Mouse (Mus musculus) spleen, adult 2 months (tissue): ENCODE results near the gene Ms4a14. TPM values are rescaled to one million over a fixed set of nuclear protein-coding genes. Genes with fewer than 3 reads are reported as not detected.
"Not testable (repeated sequence)": the region's sequence is repeated elsewhere in the genome, so short reads cannot be mapped to it uniquely, and the experiment has no call there.

Source experiments
- DNase-seq, 2 experiments: peaks; one replicate each; pipeline versions ENCODE4 v3.0.0 to v3.0.0-alpha.2; 2012 to 2021; ENCODE audit warnings: low spot score in 2 of 2, low read depth in 1 of 2
- H3K27ac ChIP-seq: fragments of 200-500 bp; 2 replicates; pipeline ENCODE4 v1.5.1; 2012; ENCODE audit warnings: low read length, inconsistent platforms; ENCODE audit not compliant: insufficient read depth
- H3K27me3 ChIP-seq: fragments of 200-500 bp; 2 replicates; pipeline ENCODE4 v1.6.1; 2012; ENCODE audit warnings: mild to moderate bottlenecking, moderate library complexity, low read length, inconsistent platforms; ENCODE audit not compliant: control insufficient read depth, insufficient read depth
- H3K36me3 ChIP-seq: fragments of 200-500 bp; 2 replicates; pipeline ENCODE4 v1.6.1; 2012; ENCODE audit warnings: mild to moderate bottlenecking, low read length, inconsistent platforms; ENCODE audit not compliant: control insufficient read depth, insufficient read depth
- H3K4me1 ChIP-seq: fragments of 200-500 bp; 2 replicates; pipeline ENCODE4 v1.6.1; 2011; ENCODE audit warnings: inconsistent platforms; ENCODE audit not compliant: control insufficient read depth, insufficient read depth, insufficient read length
- H3K4me3 ChIP-seq: fragments of 200-500 bp; 2 replicates; pipeline ENCODE4 v1.5.1; 2011; ENCODE audit warnings: mild to moderate bottlenecking, inconsistent platforms; ENCODE audit not compliant: insufficient read depth, insufficient read length; ENCODE audit errors: extremely low read depth
- CTCF ChIP-seq: fragments of 200-500 bp; IDR thresholded peaks from 2 replicates; pipeline ENCODE4 v1.5.1; 2011; ENCODE audit warnings: mild to moderate bottlenecking, inconsistent platforms; ENCODE audit not compliant: insufficient read depth, insufficient read length, insufficient replicate concordance; ENCODE audit errors: extremely low read depth
- POLR2A ChIP-seq: fragments of 200-500 bp; IDR thresholded peaks from 2 replicates; pipeline ENCODE4 v1.6.1; 2011; ENCODE audit warnings: low read depth, low read length, inconsistent platforms
- WGBS: fragments of 180-500 bp; shearing (Covaris S2); methylation state at CpG from one replicate; pipeline ENCODE4 v1.1.7; 2018; 5-methylcytosine and 5-hydroxymethylcytosine counted together
- polyA plus RNA-seq: library from polyadenylated mRNA; depleted of rRNA; stranded (reverse); fragments of >200 nt; gene quantifications from 2 replicates; pipeline ENCODE4 v1.2.3, GENCODE M21; 2012

Ms4a14 gene
- polyA plus RNA-seq, 1 experiment = 0.48 TPM

GRCm38 (mm10) chr19:11343147-11343546 lies 28.9 kb upstream of the Ms4a14 start:
- Histone ChIP-seq H3K27ac (no peak overlapping the region; the same call in 1 of the 2 replicates), H3K36me3 (no peaks in the 10 kb centered on the region), H3K27me3 (no peaks in the 10 kb centered on the region), H3K4me1 (no peaks in the 10 kb centered on the region), H3K4me3 (no peak overlapping the region)
- no peak for TF ChIP-seq POLR2A
- TF ChIP-seq CTCF = no peak
- no peak for DNase-seq

- DNase-seq = peak; percentile 26 to 34
- Histone ChIP-seq H3K27ac (peak within 1 kb of the TSS; percentile 11; the same call in 1 of the 2 replicates), H3K4me3 (no peak within 1 kb of the TSS), H3K27me3 (no peaks in the 10 kb centered on the region), H3K36me3 (no peaks in the 10 kb centered on the region), H3K4me1 (peaks cover 3% of the 10 kb centered on the region; the same call in 1 of the 2 replicates)
- 12% methylated on average over 6 of the region's 6 CpGs for WGBS
- TF ChIP-seq CTCF (no peak), POLR2A (no peak)
These were observed 21.7 kb upstream of the Ms4a14 start, which contains the start of gene Ms4a7 for GRCm38 (mm10) chr19:11335932-11336331. Gene Ms4a7 (minus strand): TSS chr19:11336146.

- Histone ChIP-seq H3K4me1 (peaks cover 4% of the 10 kb centered on the region; the same call in 1 of the 2 replicates), H3K4me3 (no peak overlapping the region), H3K27me3 (no peaks in the 10 kb centered on the region), H3K27ac (no peak overlapping the region), H3K36me3 (no peaks in the 10 kb centered on the region)
- no peak for DNase-seq
- 50% methylated on average over 1 of the region's 1 CpGs for WGBS
- TF ChIP-seq POLR2A (no peak), CTCF (no peak)
These were observed 6.9 kb upstream of the Ms4a14 start for GRCm38 (mm10) chr19:11321123-11321522.

- H3K27ac ChIP-seq = no peak overlapping the region
- H3K36me3 ChIP-seq = no peaks in the 10 kb centered on the region
- H3K4me1 ChIP-seq = peaks cover 2% of the 10 kb centered on the region
- H3K4me3 ChIP-seq = no peak overlapping the region
- 85% methylated on average over 4 of the region's 4 CpGs for WGBS
- TF ChIP-seq POLR2A (no peak), CTCF (no peak)
- no peaks in the 10 kb centered on the region for H3K27me3 ChIP-seq
- DNase-seq = no peak
These were observed 2.5 kb upstream of the Ms4a14 start for GRCm38 (mm10) chr19:11316786-11317185.

GRCm38 (mm10) chr19:11308888-11309287 lies 5.4 kb downstream of the Ms4a14 start:
- Histone ChIP-seq H3K27ac (no peak overlapping the region), H3K27me3 (no peaks in the 10 kb centered on the region), H3K36me3 (no peaks in the 10 kb centered on the region), H3K4me3 (no peak overlapping the region), H3K4me1 (no peaks in the 10 kb centered on the region)
- no peak for TF ChIP-seq POLR2A
- no peak for TF ChIP-seq CTCF
- no peak for DNase-seq

- not testable (repeated sequence) for H3K27me3 ChIP-seq, H3K27ac ChIP-seq, DNase-seq, H3K4me1 ChIP-seq, H3K36me3 ChIP-seq, H3K4me3 ChIP-seq
- WGBS = 82% methylated on average over 4 of the region's 4 CpGs
These were observed 14.7 kb downstream of the Ms4a14 start for GRCm38 (mm10) chr19:11299529-11299928.

GRCm38 (mm10) chr19:11298939-11299338 lies 15.3 kb downstream of the Ms4a14 start:
- H3K27me3 ChIP-seq = no peaks in the 10 kb centered on the region
- no peaks in the 10 kb centered on the region for H3K36me3 ChIP-seq
- no peaks in the 10 kb centered on the region for H3K4me1 ChIP-seq
- WGBS = 91% methylated on average over 2 of the region's 2 CpGs
- H3K27ac ChIP-seq = no peak overlapping the region
- no peak for DNase-seq
- no peak overlapping the region for H3K4me3 ChIP-seq
- no peak for TF ChIP-seq CTCF
- no peak for TF ChIP-seq POLR2A

DNA sequence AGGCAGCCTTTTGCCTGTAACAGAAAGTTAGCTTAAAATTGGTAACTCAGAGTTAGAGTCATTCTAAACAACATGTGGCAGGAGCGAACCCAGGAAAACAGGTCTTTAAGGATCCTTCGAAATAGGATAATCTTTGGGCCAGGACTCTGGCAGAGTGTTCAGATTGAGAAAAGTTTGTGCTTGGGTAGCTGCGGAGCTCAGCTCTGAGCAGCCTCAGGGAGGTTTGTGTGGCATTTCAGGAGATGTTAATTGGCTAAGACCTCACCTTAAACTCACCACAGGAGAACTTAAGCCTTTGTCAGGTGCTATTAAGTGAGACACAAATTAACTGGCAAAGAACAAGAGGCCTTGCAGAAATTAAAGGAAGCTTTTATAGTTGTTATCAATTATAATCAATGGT lies 20.6 kb downstream of the Ms4a14 start:
- DNase-seq, H3K4me3 ChIP-seq, H3K27me3 ChIP-seq, H3K27ac ChIP-seq, H3K36me3 ChIP-seq, H3K4me1 ChIP-seq: not testable (repeated sequence)
- WGBS = 43% methylated on average over 3 of the region's 3 CpGs
